Mouse (Mus musculus): ENCODE measurements around the gene Mau2. TPM values are rescaled to one million over a fixed set of nuclear protein-coding genes. Genes with fewer than 3 reads are reported as not detected.

Mau2 gene
- polyA plus RNA-seq (2012; rRNA removed; ENCODE audit: low replicate concordance) = 76.7 and 101 TPM in 2 replicates

DNA sequence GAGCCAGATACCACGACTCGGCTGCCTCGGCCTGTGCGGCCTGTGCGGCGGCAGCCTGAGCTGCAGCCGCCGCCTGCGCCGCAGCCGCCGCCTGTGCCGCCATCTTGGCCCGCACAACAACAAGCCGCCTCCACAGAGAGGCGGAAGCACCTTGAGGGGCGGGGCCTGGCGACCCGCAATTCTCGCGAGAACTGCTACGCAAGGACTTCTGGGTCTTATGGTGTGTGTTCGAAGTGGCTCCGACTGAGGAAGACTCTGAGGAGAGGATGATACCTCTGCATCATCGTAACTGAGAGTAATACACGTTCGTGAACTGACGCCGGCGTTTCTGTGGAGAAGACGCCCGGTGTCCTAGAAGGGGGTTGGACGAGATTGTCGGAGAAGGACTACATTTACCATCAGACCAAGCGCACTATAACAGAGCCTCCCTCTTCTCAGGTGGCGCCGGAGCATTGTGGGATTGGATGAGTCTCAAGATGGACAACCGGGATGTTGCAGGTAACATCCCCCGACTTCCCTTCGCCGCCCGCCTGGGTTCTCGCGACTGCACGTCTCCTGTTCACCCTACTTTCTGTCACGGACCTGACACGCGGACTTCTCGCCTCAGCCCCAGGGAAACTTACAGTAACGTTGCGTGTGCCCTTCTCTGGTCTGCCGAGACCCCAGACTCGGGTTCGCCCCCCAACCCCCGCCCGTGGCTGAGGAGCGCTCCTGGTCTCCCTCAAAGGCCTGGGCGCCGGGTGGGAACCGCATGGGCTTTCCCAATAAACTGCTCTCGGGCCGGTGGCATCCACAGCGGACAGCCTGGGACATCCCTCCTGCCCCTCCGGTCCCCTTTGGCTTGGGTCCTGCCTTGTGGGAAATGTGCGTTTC lies at the start of gene Mau2, which contains the start of gene Sugp1:
Mau2 (minus strand) TSS at position 152 of the 873 bp plus-strand sequence.
Sugp1 (plus strand) TSS at position 231 of the 873 bp plus-strand sequence.

DNA sequence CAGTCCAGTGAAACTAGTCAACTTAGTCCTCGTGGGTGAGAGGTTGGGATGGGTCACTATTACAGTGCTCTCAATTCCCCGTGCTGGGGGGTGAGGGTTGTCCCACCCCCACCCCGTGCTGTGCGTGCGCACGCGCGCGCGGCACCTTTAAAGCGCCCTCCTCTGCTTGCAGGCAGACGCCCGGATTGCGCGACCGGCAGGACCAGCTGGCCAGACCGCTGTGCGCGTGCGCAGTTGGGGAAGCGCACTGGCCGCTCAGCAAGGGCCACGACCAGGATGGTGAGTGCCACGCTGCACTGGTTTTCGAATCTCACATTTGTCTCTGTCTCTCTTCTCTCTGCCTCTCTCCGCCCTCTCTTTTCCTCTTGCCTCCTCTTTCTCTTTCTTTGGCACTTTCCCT lies 40.8 kb upstream of the Mau2 start, which contains the start of gene Hapln4:
Hapln4 (plus strand) TSS at position 173 of the 400 bp plus-strand sequence.

DNA sequence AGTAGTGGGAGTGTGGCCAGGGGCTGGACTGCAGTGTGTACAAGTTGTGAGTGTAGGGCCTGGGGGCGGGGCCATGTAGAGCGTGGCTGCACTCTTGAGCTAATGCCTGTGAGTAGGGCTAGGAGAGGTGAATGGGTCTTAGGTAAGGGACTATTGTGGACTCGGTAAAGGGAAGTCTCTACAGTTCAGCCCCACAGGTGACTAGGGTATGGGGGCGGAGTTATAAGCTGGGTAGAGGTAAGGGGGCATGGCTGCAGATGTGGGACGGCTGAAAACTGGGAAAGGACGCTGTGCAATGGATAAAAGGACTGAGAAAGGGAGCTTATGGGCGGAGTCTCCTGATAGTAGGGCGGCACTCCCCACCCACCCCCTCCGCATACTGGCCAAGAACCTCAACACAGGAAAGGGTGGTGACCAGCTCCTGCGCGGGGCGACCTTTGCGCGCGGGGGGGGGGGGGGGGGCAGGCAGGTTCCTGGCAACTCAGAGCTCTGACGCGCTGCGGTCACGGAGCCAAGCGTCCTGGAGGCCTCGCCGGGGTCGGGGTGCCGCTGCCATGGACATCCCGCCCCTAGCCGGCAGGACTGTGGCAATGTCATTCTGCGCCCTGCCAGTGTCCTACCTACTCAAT lies 30.0 kb upstream of the Mau2 start, which contains the start of gene Tm6sf2:
Tm6sf2 (plus strand) TSS at position 484 of the 629 bp plus-strand sequence.

GRCm38 (mm10) chr8:69995776-69996588 lies 46.6 kb downstream of the Mau2 start, which contains the start of gene Gatad2a:
TSS of gene Gatad2a (minus strand) at chr8:69996384.

Other genes with a start within 250 kb of the Mau2 start
- gene Gmip, start 234.1 kb downstream of the Mau2 start, polyA plus RNA-seq (2012; rRNA removed; ENCODE audit: low replicate concordance) = 25.8 and 73.1 TPM in 2 replicates
- gene Lpar2, start 220.3 kb downstream of the Mau2 start, polyA plus RNA-seq (2012; rRNA removed; ENCODE audit: low replicate concordance) = 0.34 and 5.2 TPM in 2 replicates
- 0.79 and 5.2 TPM in 2 replicates for gene Pbx4, start 210.2 kb downstream of the Mau2 start, polyA plus RNA-seq (2012; rRNA removed; ENCODE audit: low replicate concordance)
- gene Cilp2, start 155.0 kb downstream of the Mau2 start, polyA plus RNA-seq (2012; rRNA removed; ENCODE audit: low replicate concordance) = 0.07 and 0.41 TPM in 2 replicates
- 0.56 and 1.2 TPM in 2 replicates for gene Tssk6, start 140.6 kb downstream of the Mau2 start, polyA plus RNA-seq (2012; rRNA removed; ENCODE audit: low replicate concordance)
- gene Ndufa13, start 140.2 kb downstream of the Mau2 start, polyA plus RNA-seq (2012; rRNA removed; ENCODE audit: low replicate concordance) = 124 and 130 TPM in 2 replicates
- 3.1 and 5.2 TPM in 2 replicates for gene Yjefn3, start 140.0 kb downstream of the Mau2 start, polyA plus RNA-seq (2012; rRNA removed; ENCODE audit: low replicate concordance)
- 50.7 and 79.7 TPM in 2 replicates for gene Gatad2a, start 46.4 kb downstream of the Mau2 start, polyA plus RNA-seq (2012; rRNA removed; ENCODE audit: low replicate concordance)
- gene Sugp1, start 79 bp upstream of the Mau2 start, polyA plus RNA-seq (2012; rRNA removed; ENCODE audit: low replicate concordance) = 10.8 and 14.6 TPM in 2 replicates
- 3.2 and 4.2 TPM in 2 replicates for gene Tm6sf2, start 30.2 kb upstream of the Mau2 start, polyA plus RNA-seq (2012; rRNA removed; ENCODE audit: low replicate concordance)
- gene Hapln4, start 40.7 kb upstream of the Mau2 start, polyA plus RNA-seq (2012; rRNA removed; ENCODE audit: low replicate concordance) = 0.42 and 0.92 TPM in 2 replicates
- gene Ncan, start 78.1 kb upstream of the Mau2 start, polyA plus RNA-seq (2012; rRNA removed; ENCODE audit: low replicate concordance) = 0.50 and 3.3 TPM in 2 replicates
- 18.9 and 21.9 TPM in 2 replicates for gene Nr2c2ap, start 88.6 kb upstream of the Mau2 start, polyA plus RNA-seq (2012; rRNA removed; ENCODE audit: low replicate concordance)
- 27.5 and 30.0 TPM in 2 replicates for gene Rfxank, start 96.4 kb upstream of the Mau2 start, polyA plus RNA-seq (2012; rRNA removed; ENCODE audit: low replicate concordance)
- gene Borcs8, start 96.8 kb upstream of the Mau2 start, polyA plus RNA-seq (2012; rRNA removed; ENCODE audit: low replicate concordance) = 105 and 114 TPM in 2 replicates
- 0.32 and 0.39 TPM in 2 replicates for gene Mef2b, start 97.0 kb upstream of the Mau2 start, polyA plus RNA-seq (2012; rRNA removed; ENCODE audit: low replicate concordance)
- 123 and 138 TPM in 2 replicates for gene Tmem161a, start 129.6 kb upstream of the Mau2 start, polyA plus RNA-seq (2012; rRNA removed; ENCODE audit: low replicate concordance)
- 41.2 and 60.9 TPM in 2 replicates for gene Slc25a42, start 169.6 kb upstream of the Mau2 start, polyA plus RNA-seq (2012; rRNA removed; ENCODE audit: low replicate concordance)
- gene Sugp2, start 191.5 kb upstream of the Mau2 start, polyA plus RNA-seq (2012; rRNA removed; ENCODE audit: low replicate concordance) = 37.0 and 50.6 TPM in 2 replicates
- 28.9 TPM in 2 replicates for gene Armc6, start 191.7 kb upstream of the Mau2 start, polyA plus RNA-seq (2012; rRNA removed; ENCODE audit: low replicate concordance)
- 41.4 and 54.4 TPM in 2 replicates for gene Homer3, start 240.1 kb upstream of the Mau2 start, polyA plus RNA-seq (2012; rRNA removed; ENCODE audit: low replicate concordance)

Measured in subcutaneous adipose tissue, adult 2 months (tissue).